Mouse (Mus musculus) c-Kit-positive CD71-positive TER-119-positive erythroid progenitor cells, embryonic 14.5 days (primary cell): ENCODE measurements around the gene Hspa4.
"Not testable (repeated sequence)": the region's sequence is repeated elsewhere in the genome, so short reads cannot be mapped to it uniquely, and the experiment has no call there.

Experiments used
- DNase-seq: peaks from one replicate; pipeline ENCODE4 v3.0.0-alpha.2; 2013; ENCODE audit warnings: low spot score

The Hspa4 gene

GRCm38 (mm10) chr11:53307558-53308065 is 7.4 kb upstream of the Hspa4 start:
- no peak for DNase-seq

- no peak for DNase-seq
These were observed 6.7 kb upstream of the Hspa4 start for GRCm38 (mm10) chr11:53306965-53307364.

GRCm38 (mm10) chr11:53304044-53304840 is 4.0 kb upstream of the Hspa4 start:
- no peak for DNase-seq

GRCm38 (mm10) chr11:53301167-53301515 is 884 bp upstream of the Hspa4 start:
- DNase-seq: no peak

- DNase-seq: peak; percentile 60
These were observed 517 bp downstream of the Hspa4 start for GRCm38 (mm10) chr11:53299551-53300329.

- no peak for DNase-seq
These were observed 2.1 kb downstream of the Hspa4 start for GRCm38 (mm10) chr11:53297947-53298860.

GRCm38 (mm10) chr11:53296880-53297279 is 3.4 kb downstream of the Hspa4 start:
- no peak for DNase-seq

- DNase-seq: no peak
These were observed 5.8 kb downstream of the Hspa4 start for GRCm38 (mm10) chr11:53294441-53294840.

- DNase-seq: no peak
These were observed 9.4 kb downstream of the Hspa4 start for GRCm38 (mm10) chr11:53290871-53291270.

- not testable (repeated sequence) for DNase-seq
These were observed 10.1 kb downstream of the Hspa4 start for GRCm38 (mm10) chr11:53290187-53290586.

GRCm38 (mm10) chr11:53285885-53286284 is 14.4 kb downstream of the Hspa4 start:
- no peak for DNase-seq

- DNase-seq: no peak
These were observed 21.8 kb downstream of the Hspa4 start for GRCm38 (mm10) chr11:53278411-53278810.

- no peak for DNase-seq
These were observed 24.9 kb downstream of the Hspa4 start for GRCm38 (mm10) chr11:53275358-53275757.

GRCm38 (mm10) chr11:53273313-53273712 is 26.9 kb downstream of the Hspa4 start:
- DNase-seq: no peak

GRCm38 (mm10) chr11:53269596-53269995 is 30.7 kb downstream of the Hspa4 start:
- DNase-seq: no peak

GRCm38 (mm10) chr11:53260556-53260955 is 39.7 kb downstream of the Hspa4 start:
- DNase-seq: no peak

GRCm38 (mm10) chr11:53260056-53260455 is 40.2 kb downstream of the Hspa4 start:
- DNase-seq: no peak

- DNase-seq: no peak
These were observed 41.1 kb downstream of the Hspa4 start for GRCm38 (mm10) chr11:53259047-53259632.

GRCm38 (mm10) chr11:53256914-53257313 is 43.3 kb downstream of the Hspa4 start:
- DNase-seq: no peak

GRCm38 (mm10) chr11:53254926-53255325 is 45.3 kb downstream of the Hspa4 start:
- DNase-seq: peak; percentile 45

- peak; percentile 20 for DNase-seq
These were observed 45.8 kb downstream of the Hspa4 start for GRCm38 (mm10) chr11:53254428-53254827.
